ENCODE assay signal across 11 mouse cellular contexts in genomic region chr6:91679716-91680115, GRCm38 (mm10). TPM values are rescaled to one million over a fixed set of nuclear protein-coding genes. Genes with fewer than 3 reads are reported as not detected.
DNase-seq lines count a peak whose midpoint lies in the region; TF ChIP-seq lines count a peak whose summit lies in the region.
"Had no signal": no experiment of that assay in that cellular context is flagged by ENCODE, and none has a peak within 500 bp of the region (broad histone marks: within the 10 kb centered on the region; RNA-seq: fewer than 3 reads in every experiment).

No protein-coding gene starts in this region.

- TF ChIP-seq POLR2A in MEL (IDR thresholded peaks at IDR 0.05; ENCODE audit: control insufficient read depth in 1 of 2, insufficient read depth in 1 of 2, low read depth in 1 of 2, low read length in 2 of 2, poor library complexity in 1 of 2): no peak
- TF ChIP-seq POLR2A in cortical plate, adult 2 months (IDR thresholded peaks at IDR 0.05; ENCODE audit: extremely low read depth, insufficient read depth, low read length): no peak

- no peak for TF ChIP-seq CTCF in layer of hippocampus, adult 2 months (conservative IDR thresholded peaks at IDR 0.05)
- no peak for TF ChIP-seq CTCF in MEL (IDR thresholded peaks at IDR 0.05 in 2 of 3, conservative IDR thresholded peaks at IDR 0.05 in 1 of 3; ENCODE audit: control insufficient read depth in 1 of 3, insufficient read depth in 1 of 3, low read depth in 2 of 3, low read length in 3 of 3, poor library complexity in 1 of 3, severe bottlenecking in 1 of 3)
- no peak for TF ChIP-seq CTCF in cortical plate, adult 2 months (IDR thresholded peaks at IDR 0.05; ENCODE audit: extremely low read depth, insufficient read depth, low read length)

- H3K9ac ChIP-seq in MEL (ENCODE audit: control insufficient read depth, low read depth, low read length, poor library complexity, severe bottlenecking): peak overlapping the region; percentile 85; the same call in 1 of the 2 replicates
- H3K9ac ChIP-seq: forebrain, embryonic 15.5 days; midbrain, embryonic 12.5 days had no signal

- H3K79me2 ChIP-seq in MEL (ENCODE audit: control insufficient read depth, insufficient read depth, low read length, poor library complexity): peaks cover 10% of the 10 kb centered on the region

- no peak for TF ChIP-seq EP300 in MEL (IDR thresholded peaks at IDR 0.05; ENCODE audit: low read depth in 1 of 2, low read length in 2 of 2)

- DNase-seq in layer of hippocampus, adult 2 months (ENCODE audit: low spot score in 2 of 2): no peak
- no peak for DNase-seq in layer of hippocampus, postnatal 14 days (ENCODE audit: low spot score in 2 of 2)
- no peak for DNase-seq in MEL (ENCODE audit: low read depth, low spot score)
- no peak for DNase-seq in lung, postnatal 14 days
- no peak for DNase-seq in frontal cortex, postnatal 10 days (ENCODE audit: low spot score in 2 of 2)
- DNase-seq: embryo, embryonic 11 days had no signal

- no peaks in the 10 kb centered on the region for H3K27me3 ChIP-seq in MEL (ENCODE audit: control insufficient read depth in 1 of 2, insufficient read depth in 2 of 2, low read length in 2 of 2)
- H3K27me3 ChIP-seq: forebrain, embryonic 15.5 days; midbrain, embryonic 12.5 days had no signal

- peaks cover 5 to 21% of the 10 kb centered on the region in 2 experiments; a peak in 3 of 4 replicates for H3K4me1 ChIP-seq in MEL (ENCODE audit: control insufficient read depth in 1 of 2, insufficient read depth in 2 of 2, low read length in 2 of 2)
- H3K4me1 ChIP-seq in brown adipose tissue, adult 24 weeks (ENCODE audit: control insufficient read depth, insufficient read depth, insufficient read length, low read length): peaks cover 12% of the 10 kb centered on the region
- no peaks in the 10 kb centered on the region for H3K4me1 ChIP-seq in cortical plate, adult 2 months (ENCODE audit: control insufficient read depth, insufficient read depth, low read length)

- no peak overlapping the region for H3K4me3 ChIP-seq in layer of hippocampus, adult 2 months
- H3K4me3 ChIP-seq in MEL (ENCODE audit: control insufficient read depth in 1 of 2, insufficient read depth in 1 of 2, low read depth in 2 of 2, low read length in 2 of 2): no peak overlapping the region
- no peak overlapping the region for H3K4me3 ChIP-seq in brown adipose tissue, adult 24 weeks (ENCODE audit: insufficient read depth, low read depth, low read length)
- H3K4me3 ChIP-seq in cortical plate, adult 2 months (ENCODE audit: insufficient read depth, low read length): no peak overlapping the region
- H3K4me3 ChIP-seq: forebrain, embryonic 15.5 days; heart, adult 2 months; midbrain, embryonic 12.5 days had no signal

- peak overlapping the region; percentile 71 for H3K27ac ChIP-seq in layer of hippocampus, adult 2 months
- H3K27ac ChIP-seq in MEL (ENCODE audit: control insufficient read depth, low read depth, low read length): peak overlapping the region; percentile 81
- H3K27ac ChIP-seq in brown adipose tissue, adult 24 weeks (replicated peaks; ENCODE audit: low read depth, low read length): peak overlapping the region; percentile 37
- 0 out of 2 replicates have a peak overlapping the region, but pooled peaks have one; percentile 3 for H3K27ac ChIP-seq in cortical plate, adult 2 months (ENCODE audit: insufficient read depth, low read length)
- H3K27ac ChIP-seq: forebrain, embryonic 15.5 days; midbrain, embryonic 12.5 days had no signal

- H3K9me3 ChIP-seq in MEL (replicated peaks; ENCODE audit: insufficient read depth, low read length): no peaks in the 10 kb centered on the region
- H3K9me3 ChIP-seq: forebrain, embryonic 15.5 days; midbrain, embryonic 12.5 days had no signal

- H3K36me3 ChIP-seq in MEL (ENCODE audit: control insufficient read depth in 1 of 2, insufficient read depth in 2 of 2, low read length in 2 of 2): peaks cover 0 to 19% of the 10 kb centered on the region in 2 experiments; a peak in 2 of 4 replicates
- H3K36me3 ChIP-seq: forebrain, embryonic 15.5 days; midbrain, embryonic 12.5 days had no signal

- no peak for TF ChIP-seq RAD21 in MEL (IDR thresholded peaks at IDR 0.05; ENCODE audit: low read depth, low read length)

TF ChIP-seq in MEL, 35 proteins besides CTCF, POLR2A, EP300 and RAD21:
- TF ChIP-seq RCOR1 (IDR thresholded peaks at IDR 0.05; ENCODE audit: low read depth, low read length): no peak
- no peak for TF ChIP-seq ZC3H11A (IDR thresholded peaks at IDR 0.05; ENCODE audit: low read depth, low read length)
- no peak for TF ChIP-seq CHD1 (IDR thresholded peaks at IDR 0.05; ENCODE audit: low read depth, low read length)
- TF ChIP-seq MYC (IDR thresholded peaks at IDR 0.05; ENCODE audit: low read depth, low read length): no peak
- no peak for TF ChIP-seq TBP (IDR thresholded peaks at IDR 0.05; ENCODE audit: low read depth, low read length)
- no peak for TF ChIP-seq MYB (IDR thresholded peaks at IDR 0.05; ENCODE audit: low read depth, low read length)
- TF ChIP-seq MAZ (IDR thresholded peaks at IDR 0.05; ENCODE audit: low read depth, low read length): no peak
- TF ChIP-seq MXI1 (IDR thresholded peaks at IDR 0.05; ENCODE audit: low read depth, low read length): no peak
- no peak for TF ChIP-seq USF2 (IDR thresholded peaks at IDR 0.05; ENCODE audit: borderline replicate concordance in 1 of 2, insufficient read depth in 1 of 2, low read depth in 1 of 2, low read length in 2 of 2)
- no peak for TF ChIP-seq MEF2A (IDR thresholded peaks at IDR 0.05; ENCODE audit: extremely low read depth, insufficient replicate concordance, low read depth, low read length, poor library complexity, severe bottlenecking)
- TF ChIP-seq ZMIZ1 (IDR thresholded peaks at IDR 0.05; ENCODE audit: low read depth, low read length): no peak
- no peak for TF ChIP-seq ELF1 (IDR thresholded peaks at IDR 0.05; ENCODE audit: low read depth, low read length)
- TF ChIP-seq SIN3A (IDR thresholded peaks at IDR 0.05; ENCODE audit: low read length): no peak
- TF ChIP-seq E2F4 (IDR thresholded peaks at IDR 0.05; ENCODE audit: borderline replicate concordance, low read depth, low read length): no peak
- no peak for TF ChIP-seq POLR2AphosphoS5 (IDR thresholded peaks at IDR 0.05; ENCODE audit: borderline replicate concordance, low read depth, low read length)

RNA-seq across cellular contexts. Expression of gene Slc6a6, which starts 4.1 kb away (rescaled TPM):
- total RNA-seq in layer of hippocampus, adult 2 months (2021): 100 to 1,000 TPM; 136 to 138 TPM
- 100 to 1,000 TPM; 149 to 151 TPM for total RNA-seq in layer of hippocampus, postnatal 14 days (2021)
- total RNA-seq in MEL (2012; rRNA removed): 54.6 and 57.2 TPM in 2 replicates
- polyA plus RNA-seq in MEL (2012; ENCODE audit: insufficient read depth in 1 of 2, insufficient read length in 2 of 2, low read depth in 1 of 2, low replicate concordance in 2 of 2, missing spikeins in 1 of 2): 10 to 100 TPM in 1 of 2 experiments, not detected in 1; 90.0 TPM
- polyA plus RNA-seq in brown adipose tissue, adult 24 weeks (2012; ENCODE audit: insufficient read depth, insufficient read length, missing spikeins): 33.0 and 38.9 TPM in 2 replicates
- 94.9 and 105 TPM in 2 replicates for polyA plus RNA-seq in cortical plate, adult 2 months (2012; rRNA removed)

Comparison
In these comparisons a context has a peak if more than half of its experiments do, and no peak if none do; other contexts are left out.
1. H3K27ac ChIP-seq: peak in every context shown above with its lines; median percentile 81 in MEL; 71 in layer of hippocampus, adult 2 months; 37 in brown adipose tissue, adult 24 weeks; 3 in cortical plate, adult 2 months.